Mouse (Mus musculus) spleen, adult 2 months (tissue): ENCODE results near the gene Gpatch8.

Experiments
- CTCF ChIP-seq: fragments of 200-500 bp; IDR thresholded peaks from 2 replicates; pipeline ENCODE4 v1.5.1; 2011; ENCODE audit warnings: mild to moderate bottlenecking, inconsistent platforms; ENCODE audit not compliant: insufficient read depth, insufficient read length, insufficient replicate concordance; ENCODE audit errors: extremely low read depth
- POLR2A ChIP-seq: fragments of 200-500 bp; IDR thresholded peaks from 2 replicates; pipeline ENCODE4 v1.6.1; 2011; ENCODE audit warnings: low read depth, low read length, inconsistent platforms

DNA sequence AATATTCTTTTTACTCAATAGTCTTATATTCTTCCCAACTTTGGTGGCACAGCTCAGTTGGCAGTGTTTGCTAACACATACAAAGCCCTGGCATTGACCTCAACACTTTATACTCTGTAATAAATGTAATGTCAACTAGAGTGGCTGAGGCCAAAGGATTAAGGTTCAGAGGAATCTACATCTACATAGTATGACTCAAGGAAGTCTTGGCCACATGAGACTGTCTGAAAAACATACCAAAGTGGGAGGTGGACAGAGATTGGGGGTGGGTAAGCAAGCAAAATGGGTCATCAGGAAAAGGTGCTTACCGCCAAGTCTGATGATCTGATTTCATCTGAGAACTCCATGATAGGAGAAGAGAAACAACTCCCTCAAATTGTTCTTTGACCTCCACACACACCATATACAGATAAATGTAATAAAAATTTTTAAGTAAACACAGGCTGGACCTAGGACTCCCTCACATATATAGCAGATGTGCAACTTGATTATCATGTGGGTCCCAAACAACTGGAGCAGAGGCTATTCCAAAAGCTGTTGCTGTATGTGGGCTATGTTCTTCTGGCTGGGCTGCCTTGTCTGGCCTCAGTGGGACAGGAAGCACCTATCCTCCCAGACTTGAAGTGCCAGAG is 41.3 kb downstream of the Gpatch8 start:
- TF ChIP-seq CTCF (no peak), POLR2A (no peak)
